Mouse (Mus musculus): Measurements from ENCODE around the gene Nfkbil1.

Nfkbil1 gene

DNA sequence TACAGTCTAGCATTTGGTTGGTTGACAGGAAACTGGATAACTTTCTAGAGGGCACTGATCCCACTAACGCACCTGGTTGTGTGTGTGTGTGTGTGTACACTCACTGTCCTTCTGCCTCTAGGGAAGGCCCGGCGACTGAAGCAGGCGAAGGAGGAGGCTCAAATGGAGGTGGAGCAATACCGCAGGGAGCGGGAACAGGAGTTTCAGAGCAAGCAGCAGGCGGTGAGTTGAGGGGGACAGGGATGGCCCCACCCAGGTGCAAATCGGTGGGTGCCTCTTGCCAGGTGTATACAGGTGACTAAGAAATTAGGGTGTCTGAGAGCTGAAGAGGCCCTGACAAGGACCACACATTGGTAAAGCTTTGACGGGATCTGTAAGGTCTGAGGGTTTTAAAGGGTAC is 1.4 kb upstream of the Nfkbil1 start:
- peak; percentile 41 to 55 for DNase-seq

DNA sequence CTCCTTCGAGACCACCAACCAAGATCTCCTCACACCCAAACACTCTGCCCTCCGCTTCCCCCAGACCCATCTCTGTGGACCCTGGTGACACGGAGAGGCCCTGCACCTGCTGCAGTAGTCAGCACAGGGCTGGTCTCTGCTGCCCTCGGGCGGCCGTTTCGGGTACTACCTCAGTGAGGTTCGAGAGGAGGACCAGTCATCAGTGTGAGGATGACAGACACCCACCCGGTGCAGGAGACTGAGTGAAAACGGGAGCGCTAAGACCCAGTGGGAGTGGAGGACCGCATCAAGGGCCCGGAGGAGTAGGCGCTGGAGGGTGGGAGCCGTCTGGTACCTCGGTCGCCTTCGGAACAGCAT is 776 bp upstream of the Nfkbil1 start:
- DNase-seq = peak; percentile 100

DNA sequence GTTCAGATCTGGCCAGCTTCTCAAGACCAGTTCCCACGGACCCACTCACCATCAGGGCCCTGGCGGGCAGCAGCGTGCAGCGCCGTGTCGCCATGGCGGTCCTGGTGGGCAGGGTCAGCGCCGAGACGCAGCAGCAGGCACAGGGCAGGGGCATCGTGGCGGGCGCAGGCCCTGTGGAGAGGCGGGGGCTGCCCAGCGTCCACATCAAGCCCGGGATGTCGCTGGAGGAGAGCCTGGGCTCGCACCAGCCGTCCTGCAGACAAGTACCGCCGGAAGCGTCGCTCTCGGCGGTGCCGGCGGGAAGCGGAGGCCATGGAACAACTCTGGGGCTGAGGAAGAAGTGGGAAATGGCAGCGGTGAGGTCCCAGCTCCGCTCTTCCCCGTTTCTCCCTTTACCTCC is 689 bp downstream of the Nfkbil1 start:
- DNase-seq = peak in 1 of 2 experiments; percentile 32

DNA sequence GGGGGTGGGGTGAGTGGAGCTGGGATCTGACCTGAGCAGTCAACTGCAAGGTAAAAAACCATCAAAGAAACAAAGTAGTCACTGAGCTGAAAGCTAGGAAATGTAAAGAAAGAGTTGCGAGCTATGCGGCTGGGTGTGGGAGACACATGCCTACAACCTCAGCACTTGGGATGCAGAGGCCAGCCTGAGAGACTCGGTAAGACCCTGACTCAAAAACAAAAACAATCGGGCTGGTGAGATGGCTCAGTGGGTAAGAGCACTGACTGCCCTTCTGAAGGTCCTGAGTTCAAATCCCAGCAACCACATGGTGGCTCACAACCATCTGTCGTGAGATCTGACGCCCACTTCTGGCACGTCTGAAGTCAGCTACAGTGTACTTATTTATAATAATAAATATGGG is 1.5 kb downstream of the Nfkbil1 start:
- peak in 1 of 2 experiments; percentile 2 for DNase-seq

DNA sequence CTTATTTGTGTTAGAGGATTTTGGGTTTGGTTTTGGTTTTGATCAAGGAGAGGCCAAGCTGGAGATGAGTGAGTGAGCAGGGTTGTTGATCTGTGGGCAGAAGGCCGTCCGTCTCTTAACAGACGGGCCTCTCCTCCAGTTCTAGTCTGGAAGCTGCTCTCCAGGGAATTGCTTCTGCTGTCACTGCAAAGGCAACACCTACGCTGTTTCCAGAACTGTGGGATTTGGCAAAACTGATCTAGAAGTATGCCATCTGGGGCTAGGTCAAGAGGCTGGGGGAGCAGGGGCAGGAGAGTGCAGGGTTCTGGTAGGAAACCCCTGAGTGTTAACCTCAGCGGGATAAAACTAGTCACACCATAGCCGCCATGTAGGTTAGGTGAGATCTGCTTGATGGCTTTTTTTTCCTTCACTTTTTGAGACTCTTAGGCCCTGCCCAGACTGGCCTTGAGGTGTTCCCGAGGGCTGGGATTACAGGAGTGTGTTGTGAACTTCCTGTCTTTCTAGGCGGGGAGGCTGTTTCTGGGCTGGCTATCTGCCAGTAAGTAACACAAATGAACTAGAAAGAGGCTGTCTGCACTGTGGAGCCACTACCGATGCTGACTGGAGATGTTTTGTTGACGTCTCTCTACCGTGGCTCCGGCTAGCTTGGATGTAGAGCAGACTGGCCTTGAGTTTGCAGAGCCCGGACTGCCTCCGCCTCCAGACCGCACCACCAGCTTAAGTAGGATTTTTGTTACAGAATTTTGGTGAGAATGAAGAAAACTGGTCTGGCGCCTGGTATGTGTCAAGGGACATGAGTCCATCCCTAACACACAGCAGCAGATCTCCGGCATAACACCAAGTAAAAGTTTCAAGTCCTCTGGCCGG is 2.2 kb downstream of the Nfkbil1 start, which contains the start of gene Atp6v1g2:
Atp6v1g2 (plus strand) TSS at position 547 of the 867 bp plus-strand sequence.
- no peak for DNase-seq

DNA sequence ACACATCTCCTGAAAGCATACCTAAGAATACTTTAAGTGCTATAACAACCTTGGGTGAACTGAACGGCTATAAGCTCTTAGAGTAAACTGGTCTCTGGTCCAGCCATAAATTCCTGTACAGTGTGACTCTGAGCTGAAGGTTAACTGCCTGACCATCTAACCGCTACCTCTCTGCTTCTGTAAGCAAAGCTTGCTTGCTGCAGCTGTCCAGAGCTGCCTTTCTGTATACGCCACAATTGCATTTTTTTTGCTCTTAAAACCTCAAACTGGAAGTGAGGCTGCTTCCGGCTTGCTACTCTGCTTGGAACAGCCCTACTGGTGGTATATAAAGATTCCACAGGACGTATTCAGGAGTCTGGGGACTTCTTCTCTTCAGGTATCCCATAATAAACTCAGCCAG is 2.9 kb downstream of the Nfkbil1 start:
- DNase-seq = no peak

DNA sequence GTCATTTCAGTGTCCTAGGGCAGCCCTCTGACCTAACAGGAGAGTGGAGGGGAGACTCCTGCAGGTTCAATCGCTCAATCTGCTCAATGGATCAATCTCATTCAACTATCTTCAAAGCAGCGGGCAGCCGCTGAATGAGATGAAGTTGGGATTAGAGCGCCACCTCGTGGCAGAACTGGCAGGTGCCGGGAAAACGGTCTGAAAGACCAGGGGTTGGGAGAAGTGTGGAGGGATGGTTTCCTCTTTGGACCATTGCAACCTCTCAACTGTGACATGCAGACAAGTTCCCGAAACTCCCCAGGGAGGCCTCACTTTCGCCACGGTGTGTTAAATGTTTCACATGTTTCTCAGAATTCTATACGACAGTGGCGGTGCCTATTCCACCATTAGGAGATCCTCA is 3.5 kb downstream of the Nfkbil1 start:
- peak; percentile 86 to 87 for DNase-seq

DNA sequence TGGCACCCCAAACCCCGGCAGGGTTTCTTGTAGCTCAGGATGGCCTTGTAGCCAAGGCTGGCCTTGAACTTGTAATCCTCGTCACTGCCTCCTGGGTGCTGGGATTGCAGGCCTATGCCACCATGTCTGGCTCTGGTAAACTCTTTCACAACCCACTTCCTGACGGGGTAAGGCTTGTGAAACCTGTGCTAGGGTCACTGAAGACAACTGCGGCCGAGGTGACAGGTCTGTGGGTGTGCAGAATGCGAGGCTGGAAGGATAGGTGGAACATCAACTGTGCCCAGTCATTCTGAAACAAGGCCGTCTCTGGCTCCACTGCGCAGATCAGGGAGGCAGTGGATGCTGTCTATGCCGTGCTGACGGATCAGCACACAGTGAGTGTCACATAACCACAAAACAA is 4.6 kb downstream of the Nfkbil1 start:
- DNase-seq = no peak

DNA sequence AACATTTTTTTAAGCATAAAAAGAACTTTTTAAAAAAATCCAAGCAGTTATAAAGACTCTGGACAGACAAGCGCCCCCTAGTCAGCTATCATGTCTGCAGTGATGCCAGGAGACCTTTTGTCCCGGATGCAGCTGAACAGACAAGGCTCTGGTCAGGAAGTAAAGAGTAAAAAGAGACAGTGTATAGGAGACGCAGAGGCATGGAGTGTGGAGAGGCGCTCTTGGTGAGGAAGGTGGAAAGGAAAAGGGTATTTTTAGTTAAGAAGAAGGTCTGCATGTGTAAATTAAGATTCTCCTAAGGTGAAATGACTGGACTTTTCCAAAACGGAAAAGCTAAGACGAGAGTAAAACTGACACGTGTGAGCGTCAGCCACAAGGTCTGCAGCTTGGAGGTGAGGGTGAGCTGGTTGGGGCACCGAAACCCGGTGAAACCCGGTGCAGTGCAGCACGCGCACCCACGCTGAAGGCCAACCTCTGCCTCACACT is 9.0 kb downstream of the Nfkbil1 start:
- DNase-seq = no peak

DNA sequence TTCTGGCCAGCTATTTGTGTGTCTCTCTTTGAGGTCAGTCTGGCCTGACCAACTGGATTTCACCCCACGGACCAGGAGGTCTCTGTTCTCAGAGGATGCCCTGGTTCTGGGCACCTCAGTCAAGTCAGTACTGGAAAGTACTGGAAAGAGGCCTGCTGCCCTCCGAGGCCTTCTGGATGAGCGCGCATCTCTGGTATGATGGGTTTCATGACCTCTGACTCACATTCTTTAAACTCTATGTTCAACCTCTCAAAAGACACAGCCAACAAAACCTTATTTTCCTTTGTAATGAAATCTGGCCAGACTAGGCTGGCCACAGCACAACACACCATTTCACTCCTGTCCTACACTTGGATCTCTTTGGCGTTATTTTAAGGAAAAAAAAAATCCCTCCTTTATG is 10.1 kb downstream of the Nfkbil1 start:
- DNase-seq = no peak

DNA sequence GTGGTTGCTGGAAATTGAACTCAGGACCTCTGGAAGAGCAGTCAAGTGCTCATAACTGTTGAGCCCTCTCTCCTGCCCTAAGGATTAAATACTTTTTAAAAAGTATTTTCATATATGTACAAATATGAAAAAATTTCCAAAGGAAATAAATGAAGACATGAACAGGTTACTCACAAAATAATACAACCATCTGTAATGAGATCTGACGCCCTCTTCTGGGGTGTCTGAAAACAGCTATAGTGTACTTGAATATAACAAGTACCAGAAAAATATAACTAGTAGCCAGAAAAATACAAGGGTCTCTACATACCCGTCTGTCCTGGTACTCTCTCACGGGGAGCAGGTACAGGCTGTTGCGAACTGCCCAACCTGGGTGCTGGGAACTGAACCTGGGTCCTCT is 11.0 kb downstream of the Nfkbil1 start:
- DNase-seq = no peak

DNA sequence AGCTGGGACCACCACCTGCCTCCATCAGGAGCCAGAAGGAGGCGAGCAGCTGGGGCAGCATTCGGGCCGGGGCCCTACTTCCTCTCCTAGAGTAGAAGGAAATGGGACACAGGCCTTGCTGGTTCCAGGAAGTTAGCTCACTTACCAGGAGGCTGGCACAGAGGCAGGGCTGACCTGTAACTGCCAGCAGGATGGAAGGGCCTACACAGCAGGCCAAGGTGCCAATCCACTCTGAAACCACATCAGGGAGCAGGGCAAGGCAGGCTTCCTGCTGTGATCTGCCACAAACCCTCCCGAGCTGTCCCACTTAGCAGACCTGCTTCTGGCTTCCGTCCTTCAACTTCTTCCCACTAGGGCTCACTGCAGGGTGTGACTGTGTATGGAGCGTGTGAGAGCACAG is 13.3 kb downstream of the Nfkbil1 start:
- DNase-seq = no peak

DNA sequence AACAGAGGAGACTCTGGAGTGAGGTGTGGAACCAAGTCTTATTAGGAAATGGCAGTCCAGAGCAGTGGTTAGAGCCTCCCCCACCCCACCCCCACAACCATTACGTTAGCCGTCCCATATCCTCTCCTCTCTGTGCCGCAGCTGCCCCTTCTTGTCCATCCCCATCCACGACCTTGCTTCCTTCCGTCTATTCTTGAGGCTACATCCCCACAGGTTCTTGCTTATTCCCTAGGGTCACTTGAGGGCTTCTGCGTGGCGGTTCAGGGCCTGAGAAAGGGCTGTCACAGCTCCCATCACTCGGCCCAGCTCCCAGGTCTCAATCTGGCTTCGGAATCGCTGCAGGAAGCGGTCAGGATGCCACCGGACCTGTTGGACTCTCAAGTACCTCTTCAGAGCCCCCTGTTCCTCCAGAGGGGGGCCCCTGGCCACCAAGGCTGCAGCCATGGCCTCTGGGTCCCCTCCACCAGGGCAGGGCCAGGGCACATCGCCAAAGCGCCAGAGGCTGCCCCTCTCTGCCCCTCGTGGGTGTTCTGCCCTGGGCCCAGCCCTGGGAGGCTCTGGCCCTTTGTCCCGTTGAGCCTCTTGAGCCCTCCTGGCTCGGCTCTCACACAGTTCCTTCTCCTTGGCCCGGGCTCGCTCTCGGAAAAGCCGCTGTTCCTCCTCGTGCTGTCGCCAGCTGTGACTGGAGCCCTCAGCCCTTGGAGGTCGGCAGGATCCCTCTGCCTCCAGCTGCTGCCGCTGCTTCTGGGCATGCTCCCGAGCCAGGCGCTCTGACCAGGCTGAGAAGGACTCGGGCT is 15.2 kb downstream of the Nfkbil1 start, which contains the start of gene Gm16181:
Gm16181 (plus strand) TSS at position 679 of the 797 bp plus-strand sequence.
- no peak for DNase-seq

DNA sequence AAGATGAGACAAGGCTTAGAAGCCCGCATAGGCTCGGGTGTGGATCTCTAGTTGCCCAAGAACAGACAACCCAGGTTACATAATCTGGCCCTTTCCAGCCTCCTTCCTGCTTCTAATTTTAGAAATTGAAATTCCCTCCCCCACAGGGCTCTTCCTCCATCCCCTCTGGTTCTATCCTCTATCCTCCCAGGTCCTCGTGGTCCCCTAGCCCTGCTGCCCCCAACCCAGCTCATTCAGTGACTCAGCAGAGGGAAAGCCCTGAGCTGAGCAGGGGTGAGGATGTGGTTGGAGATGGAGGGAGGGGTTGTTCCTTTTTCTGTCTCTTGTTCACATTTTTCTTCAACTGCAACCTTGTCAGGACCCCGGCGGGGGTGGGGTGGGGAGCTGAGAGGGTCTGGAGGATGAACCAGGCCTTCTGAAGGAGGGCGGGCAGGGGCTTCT is 16.0 kb downstream of the Nfkbil1 start:
- DNase-seq = no peak

DNA sequence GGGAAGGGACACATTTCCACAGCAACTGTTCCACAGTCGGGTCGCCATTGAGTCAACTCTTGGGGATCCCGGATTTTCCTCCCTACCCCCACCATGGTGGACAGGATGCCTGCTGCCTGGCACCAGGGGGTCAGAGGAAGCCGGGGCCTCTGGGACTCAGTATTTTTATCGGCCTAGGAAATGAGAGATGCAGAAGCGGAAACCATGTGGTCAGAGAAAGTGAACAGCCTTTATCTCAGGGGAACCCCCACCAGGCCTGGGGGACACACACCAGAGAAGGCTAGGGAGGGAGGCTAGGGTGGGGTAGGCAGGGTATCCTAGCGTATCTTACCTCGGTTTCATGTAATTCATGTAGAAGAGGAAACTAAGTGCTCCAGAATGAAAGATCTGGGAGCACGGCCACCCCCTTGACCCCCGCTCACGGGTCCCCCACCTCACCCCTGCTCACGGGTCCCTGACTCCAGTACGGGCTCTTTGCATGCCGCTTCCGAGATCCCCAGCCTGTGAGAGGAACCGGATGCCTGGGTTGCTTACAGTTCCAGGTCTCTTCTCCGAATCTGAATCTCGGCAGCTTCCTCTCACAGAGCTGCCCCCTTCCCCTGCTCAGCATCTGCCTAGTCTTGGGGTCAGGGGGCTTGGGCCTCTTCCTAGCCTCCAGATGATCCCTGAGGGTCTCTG is 16.9 kb downstream of the Nfkbil1 start:
- no peak for DNase-seq

DNA sequence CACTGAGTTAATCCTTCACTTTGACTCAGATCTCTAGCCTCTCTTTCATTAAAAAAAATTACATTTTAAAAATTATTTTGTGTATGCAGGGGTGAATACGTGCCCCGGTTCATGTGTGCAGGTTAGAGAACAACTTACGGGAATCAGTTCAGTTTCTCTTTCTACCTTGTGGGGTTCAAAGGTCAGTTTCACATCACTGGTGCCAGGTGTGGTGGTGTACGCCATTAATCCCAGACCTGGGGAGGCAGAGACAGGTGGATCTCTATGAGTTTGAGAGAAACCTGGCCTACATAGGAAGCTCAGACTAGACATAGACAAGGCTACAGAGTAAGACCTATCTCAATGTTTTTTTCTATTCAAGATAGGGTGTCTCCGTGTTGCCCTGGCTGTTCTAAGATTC is 22.5 kb downstream of the Nfkbil1 start:
- DNase-seq = no peak

DNA sequence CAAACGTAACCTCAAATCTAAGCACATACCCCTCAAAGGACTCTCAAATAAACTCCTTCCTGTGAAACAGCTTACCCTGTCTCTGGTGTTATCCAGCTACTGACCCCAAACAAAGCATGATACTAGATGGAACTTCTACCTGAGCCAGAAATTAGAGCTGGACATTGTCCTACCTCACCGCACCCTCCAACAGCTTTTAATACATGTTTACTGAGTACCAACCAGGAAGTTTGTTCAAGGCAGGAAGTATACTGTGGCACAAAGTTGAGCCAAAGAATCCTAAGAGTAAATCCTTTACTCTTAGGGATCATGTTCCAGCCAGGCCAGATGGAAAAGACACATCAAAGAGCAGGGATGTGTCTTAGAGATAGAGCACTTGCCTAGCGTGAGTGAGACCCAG is 25.0 kb downstream of the Nfkbil1 start:
- no peak for DNase-seq

DNA sequence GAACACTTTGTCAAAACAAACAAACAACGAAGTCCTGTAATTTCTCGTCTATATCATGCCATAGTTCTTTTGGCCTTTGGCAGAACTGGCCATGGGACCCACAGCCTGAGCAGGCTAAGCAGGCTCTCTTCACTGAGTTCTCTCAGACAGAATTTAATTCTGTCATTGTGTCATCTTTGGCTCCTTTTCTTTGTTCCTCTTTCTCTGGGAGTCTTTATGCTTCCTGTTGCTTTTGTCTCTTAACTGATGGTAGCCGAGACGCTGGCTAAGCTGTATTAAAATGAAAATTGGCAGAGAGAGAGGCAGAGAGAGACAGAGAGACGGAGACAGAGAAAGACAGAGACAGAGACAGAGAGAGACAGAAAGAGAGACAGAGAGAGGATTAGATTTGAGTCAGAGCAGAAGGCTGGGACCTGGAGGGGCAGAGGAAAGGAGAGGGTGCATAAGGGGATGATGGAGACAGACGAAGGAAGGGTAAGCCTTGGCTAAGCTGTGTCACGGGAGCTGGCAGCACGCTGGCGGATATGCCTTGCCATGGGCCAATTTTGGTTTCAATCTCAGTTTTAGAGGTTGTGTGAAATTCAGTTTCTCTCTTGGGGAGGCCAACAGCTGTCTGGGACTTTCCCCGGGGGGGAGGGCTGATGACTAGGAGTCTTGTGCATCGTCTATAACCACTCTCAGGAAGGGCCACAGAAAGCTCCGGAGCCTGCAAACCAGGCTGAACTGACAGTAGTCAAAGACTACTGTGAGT is 25.6 kb downstream of the Nfkbil1 start:
- DNase-seq = no peak

DNA sequence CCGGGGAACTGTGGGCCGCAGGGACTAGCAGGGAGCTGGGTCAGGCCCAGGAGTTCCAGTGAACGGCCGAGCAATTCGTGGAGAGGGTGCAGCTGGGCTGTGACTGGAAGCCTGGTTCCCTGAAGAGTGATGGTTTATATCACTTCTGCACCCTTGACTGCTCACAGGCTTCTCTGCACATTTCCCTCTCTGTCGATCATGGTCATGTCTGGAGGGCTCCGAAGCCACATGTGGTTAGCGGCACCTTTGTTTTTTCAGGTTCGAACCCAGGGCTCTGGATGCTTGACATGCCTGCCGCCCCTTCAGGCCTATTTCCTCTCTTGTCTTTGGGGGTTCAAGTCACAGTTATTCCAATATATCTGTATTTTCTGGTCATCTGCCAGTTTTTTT is 30.2 kb downstream of the Nfkbil1 start:
- no peak for DNase-seq

DNA sequence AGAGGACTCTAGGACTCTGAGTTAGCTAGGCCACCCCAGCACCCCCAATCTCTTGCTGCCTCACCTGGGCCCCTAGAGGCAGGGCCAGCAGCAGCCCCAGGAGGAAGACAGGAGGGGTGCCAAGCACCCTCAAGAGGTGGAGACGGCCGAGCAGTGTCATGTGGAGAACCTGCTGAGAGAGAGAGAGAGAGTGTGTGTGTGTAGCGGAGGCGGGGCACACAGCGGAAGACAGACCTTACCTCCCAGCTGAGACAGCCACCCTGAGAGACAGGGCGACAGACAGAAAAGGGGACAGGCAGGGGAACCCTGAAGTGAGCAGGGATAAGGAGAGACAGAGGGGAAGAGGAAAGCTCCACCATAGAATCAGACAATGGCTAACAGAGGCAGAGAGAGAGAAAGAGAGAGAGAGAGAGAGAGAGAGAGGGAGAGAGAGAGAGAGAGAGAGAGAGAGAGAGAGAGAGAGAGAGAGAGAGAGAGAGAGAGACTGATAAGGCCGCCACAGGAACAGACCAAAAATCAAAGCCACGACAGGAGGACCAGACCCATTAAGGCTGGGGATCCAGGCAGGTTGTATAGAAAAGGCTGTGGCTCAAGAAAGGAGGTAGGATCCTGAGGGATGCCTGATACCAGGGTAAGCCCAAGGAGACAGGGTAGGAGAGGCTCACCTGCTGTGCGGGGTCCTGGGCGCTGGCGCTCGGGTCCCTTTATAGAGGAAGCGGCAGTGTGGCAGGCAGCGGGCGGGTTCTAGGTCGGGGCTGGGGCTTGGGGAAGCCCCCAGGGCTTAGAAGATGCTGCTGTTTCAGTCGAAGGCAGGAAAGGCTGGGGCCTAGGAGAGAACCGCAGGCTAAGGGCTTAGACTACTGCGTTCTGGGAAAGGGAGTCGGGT is 30.9 kb downstream of the Nfkbil1 start, which contains the start of gene Lta:
Lta (minus strand) TSS at position 858 of the 886 bp plus-strand sequence.
- no peak for DNase-seq

DNA sequence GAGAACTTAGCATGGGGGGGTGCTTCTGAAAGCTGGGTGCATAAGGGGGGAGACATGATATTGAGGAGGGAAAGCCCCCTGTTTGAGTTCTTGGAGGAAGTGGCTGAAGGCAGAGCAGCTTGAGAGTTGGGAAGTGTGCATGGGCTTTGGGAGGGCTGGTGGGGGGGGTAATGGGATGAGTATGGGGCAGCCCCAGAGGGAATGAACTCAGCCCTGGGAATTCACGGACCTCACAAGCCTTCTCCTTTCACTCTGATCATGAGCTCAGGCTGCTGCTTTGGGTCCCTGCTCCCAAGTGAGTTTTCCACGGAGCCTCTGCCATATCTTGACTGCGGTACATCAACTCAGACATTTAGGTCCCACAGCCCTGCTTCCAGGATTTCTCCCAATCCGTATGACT is 33.1 kb downstream of the Nfkbil1 start:
- no peak for DNase-seq

Data from cerebellum, postnatal 36 days (tissue).